Mouse (Mus musculus): Measurements from ENCODE around the gene Zfp426. TPM values are rescaled to one million over a fixed set of nuclear protein-coding genes. Genes with fewer than 3 reads are reported as not detected.

Gene Zfp426
- polyA plus RNA-seq, 1 experiment from 2014 or later = 27.5 TPM

DNA sequence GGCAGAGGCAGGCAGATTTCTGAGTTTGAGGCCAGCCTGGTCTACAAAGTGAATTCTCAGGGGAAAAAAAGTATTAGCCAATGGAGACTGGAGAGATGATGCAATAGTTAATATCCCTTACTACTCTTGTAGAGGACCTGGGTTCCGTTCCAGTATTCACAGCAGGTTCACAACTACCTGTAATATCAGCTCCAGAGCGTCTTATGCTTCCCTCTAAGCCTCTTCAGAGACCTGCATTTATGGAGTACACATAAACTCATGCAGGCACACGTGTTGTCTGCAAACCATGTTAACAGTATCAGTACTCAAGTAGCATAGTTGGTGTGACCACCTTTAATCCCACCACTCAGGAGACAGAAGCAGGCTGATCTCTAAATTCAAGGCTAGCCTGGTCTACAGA, 62.5 kb downstream of the Zfp426 start:
- H3K9ac ChIP-seq (replicated peaks; ENCODE audit: low read depth, low read length) = no peak overlapping the region
- H3K27me3 ChIP-seq (ENCODE audit: control insufficient read depth, insufficient read depth, low read length) = no peaks in the 10 kb centered on the region
- no peak overlapping the region for H3K4me3 ChIP-seq (ENCODE audit: low read depth, low read length)
- H3K4me1 ChIP-seq (ENCODE audit: control insufficient read depth, insufficient read depth, low read length) = no peaks in the 10 kb centered on the region
- no peaks in the 10 kb centered on the region for H3K9me3 ChIP-seq (ENCODE audit: control insufficient read depth, low read depth, low read length)
- H3K4me2 ChIP-seq (replicated peaks; ENCODE audit: low read depth, low read length) = no peak overlapping the region
- no peaks in the 10 kb centered on the region; the same call in 1 of the 2 replicates for H3K36me3 ChIP-seq (ENCODE audit: control insufficient read depth, insufficient read depth, low read length)
- WGBS = 88% methylated on average over 3 of the region's 3 CpGs
- ATAC-seq (ENCODE audit: insufficient number of reproducible peaks, insufficient read depth, low FRiP score, low read depth) = no peak
- no peak overlapping the region for H3K27ac ChIP-seq (ENCODE audit: low read length)

Other genes with a start within 250 kb of the Zfp426 start
- not detected in 2 replicates for gene Olfr39, start 210.4 kb downstream of the Zfp426 start, polyA plus RNA-seq (2014; fragmentation: Nextera tagmentation; extraction: Ambion mirVana)
- not detected in 2 replicates for gene Olfr873, start 194.2 kb downstream of the Zfp426 start, polyA plus RNA-seq (2014; fragmentation: Nextera tagmentation; extraction: Ambion mirVana)
- gene Olfr18, start 156.7 kb downstream of the Zfp426 start, polyA plus RNA-seq (2014; fragmentation: Nextera tagmentation; extraction: Ambion mirVana) = not detected in 2 replicates
- 43.2 and 49.0 TPM in 2 replicates for gene Zfp560, start 107.6 kb downstream of the Zfp426 start, polyA plus RNA-seq (2014; fragmentation: Nextera tagmentation; extraction: Ambion mirVana)
- 29.9 and 32.7 TPM in 2 replicates for gene Zfp26, start 32.6 kb downstream of the Zfp426 start, polyA plus RNA-seq (2014; fragmentation: Nextera tagmentation; extraction: Ambion mirVana)
- 94.0 and 94.9 TPM in 2 replicates for gene Zfp266, start 28.7 kb upstream of the Zfp426 start, polyA plus RNA-seq (2014; fragmentation: Nextera tagmentation; extraction: Ambion mirVana)
- gene Zfp846, start 88.5 kb upstream of the Zfp426 start, polyA plus RNA-seq (2014; fragmentation: Nextera tagmentation; extraction: Ambion mirVana) = 20.9 and 28.6 TPM in 2 replicates
- gene Ubl5, start 150.1 kb upstream of the Zfp426 start, polyA plus RNA-seq (2014; fragmentation: Nextera tagmentation; extraction: Ambion mirVana) = 362 and 386 TPM in 2 replicates
- gene Fbxl12, start 152.0 kb upstream of the Zfp426 start, polyA plus RNA-seq (2014; fragmentation: Nextera tagmentation; extraction: Ambion mirVana) = 12.2 and 13.5 TPM in 2 replicates
- 45.7 and 46.5 TPM in 2 replicates for gene Pin1, start 159.3 kb upstream of the Zfp426 start, polyA plus RNA-seq (2014; fragmentation: Nextera tagmentation; extraction: Ambion mirVana)

All from stomach, embryonic 14.5 days (tissue).